Mouse (Mus musculus): ENCODE data around the gene Klhl22.

- TF ChIP-seq CTCF (IDR thresholded peaks at IDR 0.05) (no peak), POLR2A (IDR thresholded peaks at IDR 0.05; ENCODE audit: insufficient read depth, low read depth, low read length) (no peak)
Observed at GRCm38 (mm10) chr16:17724448-17724847, 35.0 kb upstream of the Klhl22 start.
